Mouse (Mus musculus) CH12.LX (cell line): Measurements from ENCODE around the gene Hacd4. TPM values are rescaled to one million over a fixed set of nuclear protein-coding genes. Genes with fewer than 3 reads are reported as not detected.

Experiments used
- DNase-seq: peaks from one replicate; pipeline ENCODE4 v3.0.0-alpha.2; 2013; ENCODE audit errors: extremely low read depth
- H3K27ac ChIP-seq: 2 replicates; pipeline ENCODE4 v1.5.1; 2012; ENCODE audit warnings: low read depth, mild to moderate bottlenecking, control low read depth, moderate library complexity; ENCODE audit not compliant: insufficient read depth
- H3K27me3 ChIP-seq: replicated peaks from 2 replicates; pipeline ENCODE3; 2012; ENCODE audit warnings: inconsistent platforms
- H3K36me3 ChIP-seq, 2 experiments: replicated peaks in 1 of 2; 2 replicates each; pipeline versions ENCODE3 to v1.6.1; 2012; ENCODE audit warnings: inconsistent platforms in 1 of 2, low read length in 1 of 2, mild to moderate bottlenecking in 1 of 2, mixed read lengths in 1 of 2, moderate library complexity in 1 of 2; ENCODE audit not compliant: control insufficient read depth in 1 of 2, insufficient read depth in 1 of 2
- H3K4me1 ChIP-seq, 2 experiments: 2 replicates each; pipeline ENCODE4 v1.6.1; 2012; ENCODE audit warnings: inconsistent platforms in 1 of 2, moderate library complexity in 1 of 2; ENCODE audit not compliant: insufficient read depth in 2 of 2, control insufficient read depth in 1 of 2
- H3K4me2 ChIP-seq: 2 replicates; pipeline ENCODE4 v1.6.1; 2012; ENCODE audit warnings: low read depth, mild to moderate bottlenecking, control low read depth; ENCODE audit not compliant: poor library complexity, insufficient read depth, severe bottlenecking
- H3K4me3 ChIP-seq, 3 experiments: fragments of 150-350 bp in 1 of 3; sonication (generic) in 1 of 3; replicated peaks in 1 of 3; 2 replicates each; pipeline versions ENCODE3 to v1.5.1; 2011 to 2012; ENCODE audit warnings: low read depth in 2 of 3, low read length in 2 of 3, mild to moderate bottlenecking in 2 of 3, moderate library complexity in 2 of 3, control low read depth in 1 of 3, improper control_type of control experiment in 1 of 3, inconsistent platforms in 1 of 3, mixed read lengths in 1 of 3; ENCODE audit not compliant: poor library complexity in 1 of 3
- H3K79me2 ChIP-seq: replicated peaks from 2 replicates; pipeline ENCODE4 v1.6.1; 2012; ENCODE audit warnings: mild to moderate bottlenecking, moderate library complexity; ENCODE audit not compliant: control insufficient read depth, poor library complexity, insufficient read depth, severe bottlenecking; ENCODE audit errors: extremely low read depth
- H3K9ac ChIP-seq: 2 replicates; pipeline ENCODE4 v1.6.1; 2012; ENCODE audit warnings: low read depth, mild to moderate bottlenecking, control low read depth, moderate library complexity; ENCODE audit not compliant: insufficient read depth
- H3K9me3 ChIP-seq: replicated peaks from 2 replicates; pipeline ENCODE3; 2012; ENCODE audit warnings: low read length, inconsistent platforms, mixed read lengths
- BHLHE40 ChIP-seq: IDR thresholded peaks from 2 replicates; pipeline ENCODE4 v1.6.1; 2011; ENCODE audit warnings: mild to moderate bottlenecking, low read depth, low read length, improper control_type of control experiment
- CHD1 ChIP-seq: IDR thresholded peaks from 2 replicates; pipeline ENCODE4 v1.6.1; 2012; ENCODE audit warnings: low read depth, low read length, improper control_type of control experiment, inconsistent platforms
- CTCF ChIP-seq, 2 experiments: IDR thresholded peaks in 1 of 2; conservative IDR thresholded peaks in 1 of 2; 2 replicates each; pipeline ENCODE4 v1.5.1; 2011 to 2012; ENCODE audit warnings: low read depth in 2 of 2, low read length in 2 of 2, improper control_type of control experiment in 1 of 2, inconsistent platforms in 1 of 2, mild to moderate bottlenecking in 1 of 2, moderate library complexity in 1 of 2
- E2F4 ChIP-seq: IDR thresholded peaks from 2 replicates; pipeline ENCODE4 v1.6.1; 2011; ENCODE audit warnings: low read depth, low read length, improper control_type of control experiment; ENCODE audit not compliant: insufficient replicate concordance
- EP300 ChIP-seq: IDR thresholded peaks from 2 replicates; pipeline ENCODE4 v1.6.1; 2011; ENCODE audit warnings: low read length, improper control_type of control experiment
- GABPA ChIP-seq: IDR thresholded peaks from 2 replicates; pipeline ENCODE4 v1.6.1; 2012; ENCODE audit warnings: low read depth, low read length, improper control_type of control experiment, inconsistent platforms; ENCODE audit not compliant: insufficient replicate concordance
- IRF4 ChIP-seq: IDR thresholded peaks from 2 replicates; pipeline ENCODE4 v1.6.1; 2014; ENCODE audit warnings: low read depth, mild to moderate bottlenecking, inconsistent platforms, low read length, improper control_type of control experiment
- JUN ChIP-seq: IDR thresholded peaks from 2 replicates; pipeline ENCODE4 v1.6.1; 2011; ENCODE audit warnings: low read depth, mild to moderate bottlenecking, low read length, improper control_type of control experiment, moderate library complexity; ENCODE audit not compliant: insufficient read depth
- MAX ChIP-seq: IDR thresholded peaks from 2 replicates; pipeline ENCODE4 v1.6.1; 2011; ENCODE audit warnings: low read length, improper control_type of control experiment
- MEF2A ChIP-seq: IDR thresholded peaks from 2 replicates; pipeline ENCODE4 v1.6.1; 2014; ENCODE audit warnings: low read depth, mild to moderate bottlenecking, inconsistent platforms, low read length, improper control_type of control experiment, borderline replicate concordance
- MXI1 ChIP-seq: IDR thresholded peaks from 2 replicates; pipeline ENCODE4 v1.6.1; 2011; ENCODE audit warnings: mild to moderate bottlenecking, low read depth, low read length, improper control_type of control experiment
- NELFE ChIP-seq: IDR thresholded peaks from 2 replicates; pipeline ENCODE4 v1.6.1; 2011; ENCODE audit warnings: low read depth, low read length, improper control_type of control experiment
- NRF1 ChIP-seq: IDR thresholded peaks from 2 replicates; pipeline ENCODE4 v1.6.1; 2014; ENCODE audit warnings: low read depth, mild to moderate bottlenecking, inconsistent platforms, low read length, improper control_type of control experiment, moderate library complexity
- POLR2A ChIP-seq: IDR thresholded peaks from 2 replicates; pipeline ENCODE4 v1.6.1; 2011; ENCODE audit warnings: low read depth, mild to moderate bottlenecking, improper control_type of control experiment, low read length
- POLR2AphosphoS2 ChIP-seq: IDR thresholded peaks from 2 replicates; pipeline ENCODE4 v1.6.1; 2011; ENCODE audit warnings: low read depth, low read length, improper control_type of control experiment
- RCOR1 ChIP-seq: conservative IDR thresholded peaks from 2 replicates; pipeline ENCODE4 v1.6.1; 2012; ENCODE audit warnings: low read depth, mild to moderate bottlenecking, inconsistent platforms, low read length, improper control_type of control experiment
- SMC3 ChIP-seq: IDR thresholded peaks from 2 replicates; pipeline ENCODE4 v1.6.1; 2011; ENCODE audit warnings: low read depth, low read length, improper control_type of control experiment
- TBP ChIP-seq: conservative IDR thresholded peaks from 2 replicates; pipeline ENCODE4 v1.6.1; 2011; ENCODE audit warnings: low read depth, low read length, improper control_type of control experiment
- TCF12 ChIP-seq: IDR thresholded peaks from 2 replicates; pipeline ENCODE4 v1.6.1; 2014; ENCODE audit warnings: low read depth, mild to moderate bottlenecking, inconsistent platforms, low read length, improper control_type of control experiment
- UBTF ChIP-seq: IDR thresholded peaks from 2 replicates; pipeline ENCODE4 v1.6.1; 2012; ENCODE audit warnings: low read depth, mild to moderate bottlenecking, inconsistent platforms, low read length, improper control_type of control experiment, moderate library complexity
- USF1 ChIP-seq: IDR thresholded peaks from 2 replicates; pipeline ENCODE4 v1.6.1; 2014; ENCODE audit warnings: low read depth, mild to moderate bottlenecking, inconsistent platforms, low read length, improper control_type of control experiment
- USF2 ChIP-seq: conservative IDR thresholded peaks from 2 replicates; pipeline ENCODE4 v1.6.1; 2011; ENCODE audit warnings: low read depth, low read length, improper control_type of control experiment
- ZC3H11A ChIP-seq: IDR thresholded peaks from 2 replicates; pipeline ENCODE4 v1.6.1; 2012; ENCODE audit warnings: low read depth, mild to moderate bottlenecking, inconsistent platforms, low read length, improper control_type of control experiment
- ZMIZ1 ChIP-seq: IDR thresholded peaks from 2 replicates; pipeline ENCODE4 v1.6.1; 2012; ENCODE audit warnings: low read depth, mild to moderate bottlenecking, inconsistent platforms, low read length, improper control_type of control experiment
- ZNF384 ChIP-seq: IDR thresholded peaks from 2 replicates; pipeline ENCODE4 v1.6.1; 2012; ENCODE audit warnings: low read depth, low read length, improper control_type of control experiment, inconsistent platforms
- dilution Hi-C: fragments of 300-500 bp; cut with MboI; formaldehyde crosslinking; loops from 2 replicates; pipeline ENCODE4 v1.14.3; 2020; ENCODE audit warnings: low sequenced_read_pairs; ENCODE audit not compliant: extremely low pct_unique_long_range_greater_than_20kb, extremely low pct_ligation_motif_present
- in situ Hi-C: fragments of 300-500 bp; cut with MboI; formaldehyde crosslinking; loops from 3 replicates; pipeline ENCODE4 v1.14.3; 2019; ENCODE audit warnings: low sequenced_read_pairs, low pct_ligation_motif_present, low pct_unique_long_range_greater_than_20kb, mixed read lengths
- polyA plus RNA-seq: library from polyadenylated mRNA; unstranded; fragments of >175 nt; gene quantifications from 2 replicates; pipeline ENCODE4 v1.2.1, GENCODE M21; 2012; ENCODE audit warnings: low read depth; ENCODE audit not compliant: insufficient read length
- total RNA-seq, 2 experiments: library from RNA; depleted of rRNA; stranded (reverse); fragments of 300-350 nt in 1 of 2; fragments of >200 nt in 1 of 2; gene quantifications; 2 replicates each; pipeline ENCODE4 v1.2.3; 2012 to 2014

The Hacd4 gene
- total and polyA plus RNA-seq, 3 experiments, result 0.17 TPM; not detected in 2

DNA sequence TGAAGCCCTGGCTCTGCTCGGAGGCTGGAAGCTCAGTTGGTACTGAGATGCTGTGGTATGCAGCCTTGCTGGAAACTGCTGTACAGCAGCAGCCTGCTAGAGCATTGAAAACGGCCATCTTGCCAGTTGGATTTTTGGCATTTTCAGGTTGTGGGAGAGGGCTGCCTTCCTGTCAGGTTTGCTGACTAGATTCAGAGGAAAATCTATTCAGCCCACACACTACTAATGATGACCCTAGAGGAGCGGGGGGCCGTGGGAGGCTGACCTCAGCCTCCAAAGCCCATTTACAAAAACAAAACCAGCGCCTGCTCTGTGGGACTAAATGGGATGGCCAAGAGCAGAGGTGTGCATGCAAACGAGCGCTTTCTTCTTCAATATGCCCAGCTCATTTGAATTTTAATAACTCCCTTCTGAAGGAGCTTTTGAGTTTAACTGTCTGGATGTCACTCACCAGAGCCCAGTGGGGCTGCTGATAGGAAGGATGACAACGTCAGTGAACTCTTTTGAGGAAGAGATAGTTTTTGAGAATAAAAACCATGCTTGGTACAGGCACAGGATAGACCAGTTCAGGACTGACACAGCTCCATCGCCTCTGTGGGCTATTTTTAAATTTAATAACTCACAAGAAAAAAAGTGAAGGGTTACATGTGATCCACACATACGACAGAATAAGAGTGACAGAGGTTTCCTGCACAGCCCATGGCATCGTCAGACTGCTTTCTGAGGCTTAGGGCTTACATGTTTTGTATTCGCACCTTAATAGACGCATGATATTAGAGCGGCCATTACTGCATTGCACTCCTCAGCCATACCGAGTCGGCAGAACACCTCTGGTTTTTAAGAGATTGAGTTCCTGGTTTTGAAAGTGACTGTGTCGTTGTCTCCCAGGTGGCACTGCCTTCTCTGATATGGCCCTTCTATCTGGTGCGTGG lies 66.2 kb downstream of the Hacd4 start:
- Histone ChIP-seq H3K4me3 (no peak overlapping the region), H3K4me2 (no peak overlapping the region)
- TF ChIP-seq TCF12 (no peak), NELFE (no peak), ZC3H11A (no peak), SMC3 (no peak), CTCF (conservative IDR thresholded peaks at IDR 0.05 in 1 of 2, IDR thresholded peaks at IDR 0.05 in 1 of 2; ENCODE audit: low read depth in 2 of 2, low read length in 2 of 2) (no peak), POLR2A (no peak), JUN (no peak), UBTF (no peak), EP300 (no peak), BHLHE40 (no peak), CHD1 (no peak), RCOR1 (no peak), E2F4 (no peak), USF2 (no peak), ZNF384 (no peak), POLR2AphosphoS2 (no peak), MXI1 (no peak), TBP (no peak)
- TF ChIP-seq, all 38 proteins: peak for 0
- H3K79me2 ChIP-seq, result no peaks in the 10 kb centered on the region
- H3K4me1 ChIP-seq, result no peaks in the 10 kb centered on the region
- H3K9ac ChIP-seq, result no peak overlapping the region
- H3K27me3 ChIP-seq, result no peaks in the 10 kb centered on the region
- no peak overlapping the region for H3K27ac ChIP-seq
- peaks cover 0 to 21% of the 10 kb centered on the region in 2 experiments for H3K36me3 ChIP-seq
- dilution Hi-C loops, result no loop called here
- H3K9me3 ChIP-seq, result no peaks in the 10 kb centered on the region
- DNase-seq, result no peak
- in situ Hi-C loops, result loop anchor here (25.0 kb wide), 1 partner anchor 165 kb away; no protein-coding TSS in a partner anchor

DNA sequence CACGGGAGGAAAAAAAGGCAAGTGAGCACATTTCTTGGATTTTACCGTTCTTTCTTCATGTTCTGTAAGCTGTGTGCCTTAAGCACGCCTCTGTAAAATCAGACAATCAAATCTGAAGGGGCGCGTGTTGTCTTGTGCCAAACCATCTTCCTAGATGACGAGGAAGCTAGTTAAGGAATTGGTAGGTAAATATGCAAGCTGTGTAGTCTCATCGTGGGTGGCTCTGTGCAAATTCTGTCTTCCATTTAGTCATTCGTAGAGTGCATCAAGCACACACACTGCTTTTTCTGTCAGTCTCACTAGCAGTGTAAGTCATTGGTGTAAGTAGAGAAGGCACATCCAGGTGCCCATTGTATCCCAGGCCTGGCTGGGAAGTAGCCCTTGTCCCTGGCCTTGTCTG lies 67.9 kb downstream of the Hacd4 start:
- dilution Hi-C loops, result no loop called here
- H3K79me2 ChIP-seq, result no peaks in the 10 kb centered on the region
- H3K36me3 ChIP-seq, result peaks cover 0 to 24% of the 10 kb centered on the region in 2 experiments
- no peak overlapping the region for H3K4me2 ChIP-seq
- in situ Hi-C loops, result loop anchor here (25.0 kb wide), 1 partner anchor 166 kb away; no protein-coding TSS in a partner anchor
- H3K4me3 ChIP-seq, result no peak overlapping the region
- no peak for TF ChIP-seq MEF2A
- TF ChIP-seq USF1, result no peak
- TF ChIP-seq ZMIZ1, result no peak
- TF ChIP-seq MAX, result no peak
- TF ChIP-seq USF2, result no peak
- no peak for TF ChIP-seq IRF4
- no peak for TF ChIP-seq ZC3H11A
- no peak for TF ChIP-seq NRF1
- no peak for TF ChIP-seq GABPA
- TF ChIP-seq POLR2A, result no peak
- TF ChIP-seq EP300, result no peak
- no peaks in the 10 kb centered on the region for H3K27me3 ChIP-seq
- DNase-seq, result no peak
- no peaks in the 10 kb centered on the region for H3K9me3 ChIP-seq
- no peaks in the 10 kb centered on the region for H3K4me1 ChIP-seq
- H3K27ac ChIP-seq, result no peak overlapping the region
- H3K9ac ChIP-seq, result no peak overlapping the region
